Mouse (Mus musculus): Measurements from ENCODE around the gene Pabpn1l. TPM values are rescaled to one million over a fixed set of nuclear protein-coding genes. Genes with fewer than 3 reads are reported as not detected.

The Pabpn1l gene
- total RNA-seq, 1 experiment from 2014 or later = not detected

- no peak for ATAC-seq (ENCODE audit: extremely low read depth, insufficient number of reproducible peaks, low FRiP score, poor library complexity, severe bottlenecking)
Observed at GRCm38 (mm10) chr8:122624653-122625052, 2.1 kb upstream of the Pabpn1l start.

GRCm38 (mm10) chr8:122623844-122624642, 1.5 kb upstream of the Pabpn1l start:
- no peak for ATAC-seq (ENCODE audit: extremely low read depth, insufficient number of reproducible peaks, low FRiP score, poor library complexity, severe bottlenecking)

- ATAC-seq (ENCODE audit: extremely low read depth, insufficient number of reproducible peaks, low FRiP score, poor library complexity, severe bottlenecking) = no peak
Observed at GRCm38 (mm10) chr8:122620446-122620845, 2.1 kb downstream of the Pabpn1l start.

GRCm38 (mm10) chr8:122618660-122619378, 3.7 kb downstream of the Pabpn1l start:
- ATAC-seq (ENCODE audit: extremely low read depth, insufficient number of reproducible peaks, low FRiP score, poor library complexity, severe bottlenecking) = no peak

GRCm38 (mm10) chr8:122617947-122618546, 4.5 kb downstream of the Pabpn1l start:
- ATAC-seq (ENCODE audit: extremely low read depth, insufficient number of reproducible peaks, low FRiP score, poor library complexity, severe bottlenecking) = peak; percentile 50

- ATAC-seq (ENCODE audit: extremely low read depth, insufficient number of reproducible peaks, low FRiP score, poor library complexity, severe bottlenecking) = no peak
Observed at GRCm38 (mm10) chr8:122616181-122616905, 6.2 kb downstream of the Pabpn1l start.

GRCm38 (mm10) chr8:122611295-122612133, 11.0 kb downstream of the Pabpn1l start, which contains the start of the genes Galns and Trappc2l:
Galns (minus strand) TSS chr8:122611463.
Trappc2l (plus strand) TSS chr8:122611640.
- ATAC-seq (ENCODE audit: extremely low read depth, insufficient number of reproducible peaks, low FRiP score, poor library complexity, severe bottlenecking) = peak; percentile 98

- ATAC-seq (ENCODE audit: extremely low read depth, insufficient number of reproducible peaks, low FRiP score, poor library complexity, severe bottlenecking) = peak; percentile 4; the same call in 1 of the 2 replicates
Observed at GRCm38 (mm10) chr8:122610612-122611277, 11.8 kb downstream of the Pabpn1l start.

GRCm38 (mm10) chr8:122610209-122610608, 12.3 kb downstream of the Pabpn1l start:
- ATAC-seq (ENCODE audit: extremely low read depth, insufficient number of reproducible peaks, low FRiP score, poor library complexity, severe bottlenecking) = no peak

- ATAC-seq (ENCODE audit: extremely low read depth, insufficient number of reproducible peaks, low FRiP score, poor library complexity, severe bottlenecking) = no peak
Observed at GRCm38 (mm10) chr8:122606810-122607209, 15.7 kb downstream of the Pabpn1l start.

- no peak for ATAC-seq (ENCODE audit: extremely low read depth, insufficient number of reproducible peaks, low FRiP score, poor library complexity, severe bottlenecking)
Observed at GRCm38 (mm10) chr8:122605367-122605766, 17.2 kb downstream of the Pabpn1l start.

GRCm38 (mm10) chr8:122604640-122605039, 17.9 kb downstream of the Pabpn1l start:
- ATAC-seq (ENCODE audit: extremely low read depth, insufficient number of reproducible peaks, low FRiP score, poor library complexity, severe bottlenecking) = no peak

GRCm38 (mm10) chr8:122600666-122601065, 21.9 kb downstream of the Pabpn1l start:
- ATAC-seq (ENCODE audit: extremely low read depth, insufficient number of reproducible peaks, low FRiP score, poor library complexity, severe bottlenecking) = no peak

GRCm38 (mm10) chr8:122596031-122596430, 26.5 kb downstream of the Pabpn1l start:
- no peak for ATAC-seq (ENCODE audit: extremely low read depth, insufficient number of reproducible peaks, low FRiP score, poor library complexity, severe bottlenecking)

- ATAC-seq (ENCODE audit: extremely low read depth, insufficient number of reproducible peaks, low FRiP score, poor library complexity, severe bottlenecking) = no peak
Observed at GRCm38 (mm10) chr8:122593783-122594507, 28.6 kb downstream of the Pabpn1l start.

- ATAC-seq (ENCODE audit: extremely low read depth, insufficient number of reproducible peaks, low FRiP score, poor library complexity, severe bottlenecking) = no peak
Observed at GRCm38 (mm10) chr8:122593240-122593639, 29.3 kb downstream of the Pabpn1l start.

GRCm38 (mm10) chr8:122586749-122587148, 35.8 kb downstream of the Pabpn1l start:
- ATAC-seq (ENCODE audit: extremely low read depth, insufficient number of reproducible peaks, low FRiP score, poor library complexity, severe bottlenecking) = no peak

Measured in neutrophil, adult 5-6 weeks (primary cell).